Mouse (Mus musculus): Measurements from ENCODE around the gene Naga.

DNA sequence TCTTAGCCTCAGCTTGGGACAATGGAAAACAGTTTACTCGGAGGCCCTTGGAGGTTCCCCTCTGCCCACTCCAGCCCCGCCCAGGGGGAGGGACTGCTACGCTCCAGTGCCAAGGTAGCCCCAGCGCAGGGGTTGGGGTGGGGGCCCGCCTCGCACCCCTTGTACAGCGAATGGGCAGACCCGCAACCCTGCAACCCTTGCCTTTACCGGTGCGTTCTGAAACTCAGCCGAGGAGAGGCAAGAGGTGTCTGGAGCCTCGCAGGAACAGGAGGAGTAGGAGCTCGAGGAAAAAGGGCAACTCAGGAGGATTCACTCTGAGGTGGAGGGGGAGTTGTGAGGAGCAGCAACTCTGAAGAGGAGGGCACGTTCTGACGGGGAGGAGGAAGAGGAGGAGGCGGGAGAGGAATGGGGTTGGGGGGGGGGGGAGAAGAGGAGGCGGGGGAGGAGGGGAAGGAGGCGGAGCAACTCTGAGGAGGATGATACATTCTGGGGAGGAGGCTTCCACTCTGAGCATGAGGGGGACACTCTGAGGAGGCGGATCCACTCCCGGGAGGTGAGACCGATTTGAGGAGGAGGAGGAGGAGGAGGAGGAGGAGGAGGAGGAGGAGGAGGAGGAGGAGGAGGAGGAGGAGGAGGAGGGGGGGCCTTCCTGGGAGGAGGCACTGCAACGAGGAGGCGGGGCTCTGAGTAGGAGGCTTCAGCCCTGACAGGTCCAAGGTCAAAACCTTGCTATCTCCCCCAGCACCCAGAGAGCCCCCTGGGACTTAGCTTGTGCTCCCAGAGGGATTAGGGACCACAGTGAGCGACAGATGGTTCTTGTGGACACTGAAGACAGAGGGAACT lies 41.4 kb upstream of the Naga start, which contains the start of gene Cyp2d22:
- TF ChIP-seq CTCF (IDR thresholded peaks at IDR 0.05; ENCODE audit: low read depth, low read length) (no peak), POLR2A (IDR thresholded peaks at IDR 0.05; ENCODE audit: extremely low read depth, insufficient read depth, low read length) (peak; percentile 59; the same call in 1 of the 2 replicates)
